Mouse (Mus musculus) midbrain, embryonic 10.5 days (tissue): ENCODE measurements around the gene Rbl1. TPM values are rescaled to one million over a fixed set of nuclear protein-coding genes. Genes with fewer than 3 reads are reported as not detected.
A peak's percentile ranks its signal among the peaks of the same experiment; 100 is the strongest.
"Not testable (repeated sequence)": the region's sequence is repeated elsewhere in the genome, so short reads cannot be mapped to it uniquely, and the experiment has no call there.

ENCODE experiments used
- DNase-seq: peaks from one replicate; pipeline ENCODE4 v3.0.0-alpha.2; 2017; ENCODE audit warnings: low spot score
- H3K27ac ChIP-seq: fragments of 300-500 bp; sonication (generic); replicated peaks from 2 replicates; pipeline ENCODE4 v1.5.1; 2016; ENCODE audit warnings: mild to moderate bottlenecking
- H3K27me3 ChIP-seq: fragments of 300-500 bp; sonication (generic); 2 replicates; pipeline ENCODE4 v1.6.1; 2016; ENCODE audit warnings: low read depth, mild to moderate bottlenecking; ENCODE audit not compliant: poor library complexity, severe bottlenecking
- H3K36me3 ChIP-seq: fragments of 300-500 bp; sonication (generic); 2 replicates; pipeline ENCODE4 v1.6.1; 2016; ENCODE audit warnings: mild to moderate bottlenecking, moderate library complexity
- H3K4me1 ChIP-seq: fragments of 300-500 bp; sonication (generic); 2 replicates; pipeline ENCODE4 v1.6.1; 2016
- H3K4me3 ChIP-seq: fragments of 300-500 bp; sonication (generic); 2 replicates; pipeline ENCODE4 v1.5.1; 2016; ENCODE audit warnings: mild to moderate bottlenecking, moderate library complexity
- H3K9me3 ChIP-seq: fragments of 300-500 bp; sonication (generic); replicated peaks from 2 replicates; pipeline ENCODE4 v1.6.1; 2016; ENCODE audit warnings: mild to moderate bottlenecking
- WGBS: fragments of 180-500 bp; shearing (Covaris S2); methylation state at CpG from one replicate; pipeline ENCODE4 v1.1.7; 2016; 5-methylcytosine and 5-hydroxymethylcytosine counted together
- polyA plus RNA-seq: library from polyadenylated mRNA; unstranded; fragments of >200 nt; fragmentation: Nextera tagmentation; extraction: Ambion mirVana; gene quantifications from 2 replicates; pipeline ENCODE4 v1.2.1, GENCODE M21; 2016

The Rbl1 gene
- 27.8 and 30.3 TPM in 2 replicates for polyA plus RNA-seq

DNA sequence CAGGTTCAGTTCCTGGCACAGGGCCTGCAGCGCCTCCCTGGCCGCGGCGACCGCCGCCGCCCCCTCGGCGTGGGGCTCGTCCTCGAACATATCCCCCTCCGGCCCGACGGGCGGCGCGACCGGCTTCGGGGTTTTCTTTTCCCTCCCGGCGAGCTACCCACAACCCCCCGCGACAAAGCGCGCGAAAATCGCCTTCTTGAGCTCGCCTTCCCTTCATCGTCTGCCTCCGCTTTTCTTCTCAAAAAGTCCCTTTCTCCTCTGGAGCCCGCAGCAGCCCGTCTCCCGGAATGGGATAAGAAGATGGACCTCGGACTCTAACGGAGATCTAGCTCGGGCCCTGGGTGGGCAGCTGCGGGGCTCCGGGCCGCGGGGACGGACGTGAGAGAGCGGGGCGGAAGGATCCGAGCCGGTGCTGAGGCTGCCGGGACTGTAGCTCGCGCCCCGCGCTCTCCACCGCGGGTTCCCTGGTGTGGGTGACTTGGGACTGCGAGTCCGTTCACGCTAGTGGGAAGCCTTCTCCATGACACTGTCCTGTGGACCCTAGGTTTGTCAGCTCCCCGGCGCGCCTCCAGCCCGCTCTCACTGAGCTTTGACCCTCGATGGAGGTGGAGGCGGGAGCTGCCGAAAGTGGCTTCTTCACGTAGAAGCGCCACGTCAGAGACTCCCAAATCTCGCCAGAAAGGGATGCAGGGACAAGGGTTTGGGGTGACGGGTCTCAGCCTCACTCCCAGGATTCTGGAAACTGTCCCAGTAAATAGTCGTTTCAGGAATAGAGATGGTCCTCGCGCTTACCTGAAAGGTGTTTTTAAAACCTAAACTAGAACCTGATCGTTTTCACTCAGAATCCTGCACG lies at the start of gene Rbl1:
TSS of gene Rbl1 (minus strand) at position 169 of the 853 bp plus-strand sequence.
- H3K9me3 ChIP-seq, result peaks cover 10% of the 10 kb centered on the region; the same call in 1 of the 2 replicates
- peaks cover 29% of the 10 kb centered on the region for H3K36me3 ChIP-seq
- peaks cover 23% of the 10 kb centered on the region for H3K4me1 ChIP-seq
- no peaks in the 10 kb centered on the region for H3K27me3 ChIP-seq
- 1% methylated on average over 70 of the region's 73 CpGs for WGBS
- DNase-seq, result peak; percentile 94
- peak within 1 kb of the TSS; percentile 100 for H3K27ac ChIP-seq
- peak within 1 kb of the TSS; percentile 80 for H3K4me3 ChIP-seq

- no peaks in the 10 kb centered on the region for H3K9me3 ChIP-seq
- no peak overlapping the region for H3K4me3 ChIP-seq
- H3K36me3 ChIP-seq, result no peaks in the 10 kb centered on the region
- H3K4me1 ChIP-seq, result peaks cover 6% of the 10 kb centered on the region; the same call in 1 of the 2 replicates
- H3K27ac ChIP-seq, result no peak overlapping the region
- no peak for DNase-seq
- no peaks in the 10 kb centered on the region for H3K27me3 ChIP-seq
Observed at GRCm38 (mm10) chr2:157248111-157248510, 43.8 kb upstream of the Rbl1 start.

DNA sequence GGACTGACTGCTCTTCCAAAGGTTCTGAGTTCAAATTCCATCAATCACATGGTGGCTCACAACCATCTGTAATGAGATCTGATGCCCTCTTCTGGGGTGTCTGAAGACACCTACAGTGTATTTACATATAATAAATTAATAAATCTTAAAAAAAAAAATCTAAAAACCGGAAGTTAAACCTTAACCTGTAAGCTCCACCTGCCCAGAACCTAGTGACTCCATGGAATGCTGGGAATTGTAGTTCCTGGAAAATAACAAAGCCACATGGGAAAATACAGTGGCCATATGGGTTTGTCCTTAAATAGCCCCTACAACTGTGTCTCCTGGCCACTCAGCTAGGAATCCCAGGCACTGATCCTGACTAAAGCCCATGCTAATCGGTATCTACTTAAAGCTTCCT lies 41.3 kb upstream of the Rbl1 start:
- DNase-seq, result no peak
- H3K27ac ChIP-seq, result no peak overlapping the region
- no peaks in the 10 kb centered on the region for H3K36me3 ChIP-seq
- H3K4me3 ChIP-seq, result no peak overlapping the region
- H3K4me1 ChIP-seq, result peaks cover 6% of the 10 kb centered on the region; the same call in 1 of the 2 replicates
- WGBS, result 81% methylated on average over 2 of the region's 2 CpGs
- H3K27me3 ChIP-seq, result no peaks in the 10 kb centered on the region
- H3K9me3 ChIP-seq, result no peaks in the 10 kb centered on the region

- Histone ChIP-seq H3K9me3 (no peaks in the 10 kb centered on the region), H3K36me3 (no peaks in the 10 kb centered on the region), H3K27me3 (no peaks in the 10 kb centered on the region), H3K4me3 (no peak overlapping the region), H3K27ac (no peak overlapping the region), H3K4me1 (peaks cover 6% of the 10 kb centered on the region; the same call in 1 of the 2 replicates)
- WGBS, result 73% methylated on average over 5 of the region's 5 CpGs
- DNase-seq, result no peak
Observed at GRCm38 (mm10) chr2:157245001-157245400, 40.7 kb upstream of the Rbl1 start.

DNA sequence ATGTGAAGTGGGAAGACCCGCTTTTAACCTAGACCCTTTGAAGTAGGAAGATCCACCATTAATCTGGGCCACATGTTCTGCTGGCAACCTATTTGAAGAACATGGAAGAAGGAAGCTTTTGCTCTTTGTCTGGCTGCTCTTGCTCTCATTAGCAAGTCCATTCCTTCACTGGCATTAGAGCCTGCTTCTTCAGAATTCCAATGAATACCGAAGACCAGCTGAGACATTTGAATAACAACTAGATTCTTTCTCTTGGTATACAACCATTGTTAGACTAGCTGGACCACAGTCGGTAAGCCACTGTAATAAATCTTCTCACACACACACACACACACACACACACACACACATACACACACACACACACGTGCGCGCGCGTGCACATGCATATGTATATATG lies 31.6 kb upstream of the Rbl1 start:
- Histone ChIP-seq H3K27ac (no peak overlapping the region), H3K36me3 (no peaks in the 10 kb centered on the region), H3K4me1 (no peaks in the 10 kb centered on the region), H3K9me3 (no peaks in the 10 kb centered on the region), H3K27me3 (no peaks in the 10 kb centered on the region), H3K4me3 (no peak overlapping the region)
- no peak for DNase-seq
- WGBS, result 88% methylated on average over 8 of the region's 8 CpGs

GRCm38 (mm10) chr2:157221916-157222315 lies 17.6 kb upstream of the Rbl1 start:
- not testable (repeated sequence) for H3K4me1 ChIP-seq, H3K36me3 ChIP-seq, H3K4me3 ChIP-seq, DNase-seq, H3K27me3 ChIP-seq, H3K9me3 ChIP-seq, H3K27ac ChIP-seq
- 97% methylated on average over 3 of the region's 3 CpGs for WGBS

DNA sequence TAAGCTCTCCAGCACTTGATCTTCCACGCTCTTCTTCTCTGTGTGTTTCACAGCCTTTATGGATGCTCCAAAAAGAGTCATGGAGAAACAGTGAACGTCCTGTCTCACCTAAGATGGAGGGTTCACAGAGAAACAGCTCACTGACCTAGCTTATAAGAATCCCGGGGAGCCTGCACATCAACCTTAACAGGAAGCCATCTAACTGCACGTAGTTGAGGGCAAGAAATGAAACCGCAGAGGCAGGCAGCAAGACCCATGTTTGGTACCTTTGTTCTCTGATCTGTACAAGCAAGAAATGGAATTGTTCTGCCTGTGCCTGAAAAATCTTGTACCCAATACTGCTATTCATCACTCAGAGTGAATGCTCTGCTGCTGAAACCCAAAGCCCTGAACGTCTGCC lies 15.8 kb upstream of the Rbl1 start:
- 79% methylated on average over 6 of the region's 6 CpGs for WGBS
- Histone ChIP-seq H3K4me1 (no peaks in the 10 kb centered on the region), H3K9me3 (no peaks in the 10 kb centered on the region), H3K27ac (no peak overlapping the region), H3K36me3 (no peaks in the 10 kb centered on the region), H3K4me3 (no peak overlapping the region), H3K27me3 (no peaks in the 10 kb centered on the region)
- no peak for DNase-seq

DNA sequence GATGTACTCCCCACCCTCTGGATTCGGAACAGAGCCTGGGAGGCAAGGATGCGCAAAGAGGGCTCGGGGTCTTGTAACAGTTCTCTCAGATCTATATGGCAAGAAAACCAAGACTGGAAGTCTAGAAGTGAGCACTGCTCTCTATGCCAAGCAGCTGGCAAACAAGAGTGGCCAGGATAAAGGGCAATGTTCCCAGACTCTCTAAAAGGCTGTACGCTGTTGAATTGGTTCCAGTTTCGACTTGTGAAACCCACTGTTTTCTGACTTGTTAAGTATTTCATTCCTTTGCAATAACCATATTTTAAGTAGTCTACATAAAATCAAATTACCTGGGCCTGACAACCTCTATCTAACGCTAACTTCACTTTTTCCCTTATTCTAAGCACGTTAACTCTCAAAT lies 7.4 kb upstream of the Rbl1 start:
- no peaks in the 10 kb centered on the region for H3K4me1 ChIP-seq
- no peak for DNase-seq
- H3K36me3 ChIP-seq, result peaks cover 3% of the 10 kb centered on the region
- H3K27me3 ChIP-seq, result no peaks in the 10 kb centered on the region
- H3K27ac ChIP-seq, result no peak overlapping the region
- H3K9me3 ChIP-seq, result peaks cover 10% of the 10 kb centered on the region; the same call in 1 of the 2 replicates
- no peak overlapping the region for H3K4me3 ChIP-seq
- WGBS, result 95% methylated on average over 7 of the region's 7 CpGs

DNA sequence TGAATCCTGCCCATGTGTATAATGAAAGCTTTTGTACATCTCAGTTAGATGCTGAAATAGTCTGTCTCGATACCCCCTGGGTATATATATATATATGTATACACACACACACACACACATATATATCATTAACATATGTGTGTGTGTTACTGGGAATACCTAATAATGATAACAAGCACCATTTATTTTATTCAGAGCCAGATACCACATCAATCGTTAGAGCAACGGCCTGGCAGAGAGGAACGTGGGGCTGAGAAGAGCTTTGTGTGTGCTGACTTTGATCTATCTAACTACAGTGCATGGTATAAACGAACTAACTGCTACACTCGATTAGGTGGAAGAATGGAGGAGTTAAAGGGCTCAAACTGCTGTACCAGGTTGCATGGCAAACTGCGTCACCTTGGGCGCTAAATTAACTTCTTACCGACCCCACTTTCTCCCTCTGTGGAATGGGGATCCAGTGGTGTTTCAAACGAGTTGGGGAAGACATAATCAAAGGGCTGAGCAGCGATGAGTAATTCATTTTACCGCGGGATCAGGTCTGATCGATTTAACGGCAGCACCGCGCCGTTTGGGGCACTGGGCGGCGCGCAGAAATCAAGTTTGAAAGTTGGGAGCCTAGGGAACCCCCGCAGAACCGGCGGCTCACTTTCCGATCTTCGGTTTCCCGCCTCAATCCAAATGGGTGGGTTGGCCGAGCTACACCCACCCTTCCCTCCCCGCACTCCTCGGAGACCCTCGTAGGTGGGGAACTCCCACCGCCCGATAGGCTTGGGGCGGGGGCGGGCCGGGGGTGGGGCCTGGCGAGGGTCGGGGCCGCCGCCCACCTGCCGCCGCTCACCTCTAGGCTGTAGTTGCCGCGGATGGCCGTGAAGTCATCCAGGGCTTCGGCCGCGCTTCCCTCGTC lies 622 bp downstream of the Rbl1 start:
- Histone ChIP-seq H3K27ac (peak overlapping the region; percentile 100), H3K27me3 (no peaks in the 10 kb centered on the region), H3K4me1 (peaks cover 23% of the 10 kb centered on the region), H3K9me3 (peaks cover 10% of the 10 kb centered on the region; the same call in 1 of the 2 replicates), H3K4me3 (peak overlapping the region; percentile 80), H3K36me3 (peaks cover 37% of the 10 kb centered on the region)
- no peak for DNase-seq
- 2% methylated on average over 47 of the region's 49 CpGs for WGBS

DNA sequence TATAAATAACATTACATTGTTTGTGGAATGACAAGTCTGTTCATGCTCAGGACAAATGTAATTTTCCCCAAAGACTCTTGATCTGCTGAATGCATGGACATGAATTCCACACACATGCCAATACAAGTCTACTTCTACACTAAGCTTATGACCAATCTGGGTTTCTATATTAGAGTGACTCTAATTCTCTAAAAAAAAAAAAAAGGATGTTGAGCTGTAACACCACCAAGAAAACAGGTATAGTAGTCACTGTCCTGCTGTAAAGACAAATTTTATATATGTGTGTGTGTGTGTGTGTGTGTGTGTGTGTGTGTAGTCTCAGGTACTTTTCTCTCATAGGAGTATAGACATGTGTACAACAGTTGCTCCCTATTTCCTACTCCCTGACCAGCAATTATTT lies 1.3 kb downstream of the Rbl1 start:
- Histone ChIP-seq H3K27me3 (no peaks in the 10 kb centered on the region), H3K4me1 (peaks cover 23% of the 10 kb centered on the region), H3K4me3 (peak overlapping the region; percentile 80), H3K9me3 (peaks cover 10% of the 10 kb centered on the region; the same call in 1 of the 2 replicates), H3K36me3 (peaks cover 42% of the 10 kb centered on the region), H3K27ac (peak overlapping the region; percentile 100; the same call in 1 of the 2 replicates)
- DNase-seq, result no peak

GRCm38 (mm10) chr2:157202361-157202760 lies 2.0 kb downstream of the Rbl1 start:
- H3K36me3 ChIP-seq, result peaks cover 47% of the 10 kb centered on the region
- no peak for DNase-seq
- H3K9me3 ChIP-seq, result peaks cover 4% of the 10 kb centered on the region; the same call in 1 of the 2 replicates
- no peaks in the 10 kb centered on the region for H3K27me3 ChIP-seq
- peaks cover 23% of the 10 kb centered on the region for H3K4me1 ChIP-seq
- 89% methylated on average over 6 of the region's 6 CpGs for WGBS
- no peak overlapping the region for H3K4me3 ChIP-seq
- no peak overlapping the region for H3K27ac ChIP-seq

DNA sequence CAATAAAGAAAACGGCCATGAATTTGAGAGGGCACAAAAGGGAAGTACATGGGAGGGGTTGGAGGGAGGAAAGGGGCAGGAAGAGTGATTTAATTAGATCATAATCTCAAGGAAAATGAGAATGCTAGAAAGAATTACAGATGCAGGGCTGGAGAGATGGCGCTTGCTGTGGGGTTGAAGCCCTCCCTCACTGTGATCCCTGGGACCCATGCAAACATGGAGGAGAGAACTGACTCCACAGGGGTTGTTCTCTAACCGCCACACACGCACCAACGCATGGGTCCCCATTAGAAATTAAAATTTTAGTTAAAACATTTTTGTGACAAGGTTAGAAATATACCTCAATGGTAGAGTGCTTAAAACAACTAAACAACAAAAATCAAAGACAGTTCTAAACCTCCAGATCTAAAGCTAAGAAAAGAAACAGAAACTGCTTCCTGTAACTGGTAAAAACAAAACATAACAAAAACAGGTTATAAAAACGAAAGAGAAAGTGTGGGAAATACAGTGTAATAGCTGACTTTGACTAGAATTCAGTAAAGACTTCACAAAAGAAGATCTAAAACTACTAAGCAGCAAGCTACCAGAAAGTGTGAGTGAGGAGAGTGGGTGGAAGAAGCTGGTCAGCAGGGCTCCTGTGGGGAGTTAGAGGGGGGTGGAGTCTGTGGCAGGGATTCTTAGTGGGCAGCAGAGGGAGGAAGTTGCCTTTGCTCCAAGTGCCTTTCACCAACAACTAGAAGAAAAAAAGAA lies 3.1 kb downstream of the Rbl1 start:
- Histone ChIP-seq H3K9me3 (no peaks in the 10 kb centered on the region; the same call in 1 of the 2 replicates), H3K36me3 (peaks cover 57% of the 10 kb centered on the region), H3K27me3 (no peaks in the 10 kb centered on the region), H3K4me1 (peaks cover 23% of the 10 kb centered on the region), H3K27ac (no peak overlapping the region), H3K4me3 (no peak overlapping the region)
- 91% methylated on average over 6 of the region's 6 CpGs for WGBS
- DNase-seq, result no peak
